Mouse (Mus musculus) liver, adult 2 months (tissue): ENCODE measurements around the gene Hes5. TPM values are rescaled to one million over a fixed set of nuclear protein-coding genes. Genes with fewer than 3 reads are reported as not detected.

Experiments used
- DNase-seq: peaks from one replicate; pipeline ENCODE4 v3.0.0-alpha.2; 2011; ENCODE audit warnings: low read depth, low spot score; ENCODE audit errors: extremely low read depth
- H3K27ac ChIP-seq: fragments of 200-500 bp; replicated peaks from 2 replicates; pipeline ENCODE4 v1.5.1; 2012; ENCODE audit warnings: low read depth, mild to moderate bottlenecking, control low read depth, inconsistent platforms, low read length; ENCODE audit not compliant: insufficient read depth
- H3K27me3 ChIP-seq: fragments of 200-500 bp; 2 replicates; pipeline ENCODE4 v1.6.1; 2012; ENCODE audit warnings: mild to moderate bottlenecking, moderate library complexity, low read length, inconsistent platforms; ENCODE audit not compliant: control insufficient read depth, insufficient read depth
- H3K36me3 ChIP-seq: fragments of 200-500 bp; 2 replicates; pipeline ENCODE4 v1.6.1; 2012; ENCODE audit warnings: low read length, inconsistent platforms; ENCODE audit not compliant: control insufficient read depth, insufficient read depth
- H3K4me1 ChIP-seq: fragments of 200-500 bp; 2 replicates; pipeline ENCODE4 v1.6.1; 2011; ENCODE audit warnings: low read length; ENCODE audit not compliant: control insufficient read depth, insufficient read depth
- H3K4me3 ChIP-seq: fragments of 200-500 bp; 2 replicates; pipeline ENCODE4 v1.5.1; 2011; ENCODE audit warnings: low read depth, mild to moderate bottlenecking, control low read depth, low read length, moderate library complexity; ENCODE audit not compliant: insufficient read depth
- H3K79me2 ChIP-seq: fragments of 200-500 bp; 2 replicates; pipeline ENCODE4 v1.6.1; 2012; ENCODE audit warnings: inconsistent platforms, mild to moderate bottlenecking, low read length, moderate library complexity; ENCODE audit not compliant: control insufficient read depth, insufficient read depth
- H3K9ac ChIP-seq: fragments of 200-500 bp; 2 replicates; pipeline ENCODE4 v1.6.1; 2012; ENCODE audit warnings: low read depth, mild to moderate bottlenecking, control low read depth, inconsistent platforms, low read length
- CTCF ChIP-seq: fragments of 200-500 bp; IDR thresholded peaks from 2 replicates; pipeline ENCODE4 v1.5.1; 2011; ENCODE audit warnings: low read depth, low read length, control low read depth
- POLR2A ChIP-seq: fragments of 200-500 bp; IDR thresholded peaks from 2 replicates; pipeline ENCODE4 v1.6.1; 2011; ENCODE audit warnings: low read length, control low read depth; ENCODE audit not compliant: insufficient read depth; ENCODE audit errors: extremely low read depth
- WGBS: fragments of 180-500 bp; shearing (Covaris S2); methylation state at CpG from one replicate; pipeline ENCODE4 v1.1.7; 2018; 5-methylcytosine and 5-hydroxymethylcytosine counted together
- polyA plus RNA-seq: library from polyadenylated mRNA; depleted of rRNA; stranded (reverse); fragments of >200 nt; gene quantifications from 2 replicates; pipeline ENCODE4 v1.2.3, GENCODE M21; 2012
- total RNA-seq: library from RNA; depleted of rRNA; stranded (reverse); fragments of >200 nt; gene quantifications from 2 replicates; pipeline ENCODE4 v1.2.3, GENCODE M21; 2014

The Hes5 gene
- total and polyA plus RNA-seq, 2 experiments = not detected

GRCm38 (mm10) chr4:154985151-154985777, 24.5 kb downstream of the Hes5 start:
- Histone ChIP-seq H3K9ac (no peak overlapping the region), H3K79me2 (no peaks in the 10 kb centered on the region), H3K36me3 (no peaks in the 10 kb centered on the region), H3K27me3 (no peaks in the 10 kb centered on the region), H3K4me1 (no peaks in the 10 kb centered on the region), H3K27ac (no peak overlapping the region), H3K4me3 (no peak overlapping the region)
- no peak for TF ChIP-seq POLR2A
- no peak for TF ChIP-seq CTCF
- WGBS = 90% methylated on average over 5 of the region's 5 CpGs
- DNase-seq = no peak

- Histone ChIP-seq H3K4me1 (no peaks in the 10 kb centered on the region), H3K79me2 (no peaks in the 10 kb centered on the region), H3K36me3 (no peaks in the 10 kb centered on the region), H3K9ac (no peak overlapping the region), H3K27ac (no peak overlapping the region), H3K27me3 (no peaks in the 10 kb centered on the region), H3K4me3 (no peak overlapping the region)
- 32% methylated on average over 17 of the region's 17 CpGs for WGBS
- no peak for TF ChIP-seq POLR2A
- TF ChIP-seq CTCF = peak; percentile 77
- DNase-seq = peak; percentile 12
Observed at GRCm38 (mm10) chr4:154986096-154986495, 25.4 kb downstream of the Hes5 start.

- Histone ChIP-seq H3K27ac (no peak overlapping the region), H3K79me2 (no peaks in the 10 kb centered on the region), H3K4me3 (no peak overlapping the region), H3K27me3 (no peaks in the 10 kb centered on the region), H3K36me3 (no peaks in the 10 kb centered on the region), H3K9ac (no peak overlapping the region), H3K4me1 (no peaks in the 10 kb centered on the region)
- no peak for TF ChIP-seq CTCF
- TF ChIP-seq POLR2A = no peak
- 77% methylated on average over 15 of the region's 15 CpGs for WGBS
- no peak for DNase-seq
Observed at GRCm38 (mm10) chr4:154986750-154987149, 26.0 kb downstream of the Hes5 start.

- Histone ChIP-seq H3K27ac (no peak overlapping the region), H3K27me3 (no peaks in the 10 kb centered on the region), H3K36me3 (no peaks in the 10 kb centered on the region), H3K4me3 (no peak overlapping the region), H3K4me1 (no peaks in the 10 kb centered on the region), H3K79me2 (no peaks in the 10 kb centered on the region), H3K9ac (no peak overlapping the region)
- no peak for DNase-seq
- TF ChIP-seq POLR2A (no peak), CTCF (no peak)
- 81% methylated on average over 4 of the region's 4 CpGs for WGBS
Observed at GRCm38 (mm10) chr4:154994876-154995275, 34.2 kb downstream of the Hes5 start.

GRCm38 (mm10) chr4:154996572-154997154, 35.9 kb downstream of the Hes5 start:
- no peaks in the 10 kb centered on the region for H3K36me3 ChIP-seq
- H3K79me2 ChIP-seq = no peaks in the 10 kb centered on the region
- no peaks in the 10 kb centered on the region for H3K27me3 ChIP-seq
- no peak for DNase-seq
- H3K27ac ChIP-seq = no peak overlapping the region
- no peaks in the 10 kb centered on the region for H3K4me1 ChIP-seq
- no peak for TF ChIP-seq CTCF
- TF ChIP-seq POLR2A = no peak
- H3K9ac ChIP-seq = no peak overlapping the region
- H3K4me3 ChIP-seq = no peak overlapping the region
- WGBS = 76% methylated on average over 8 of the region's 8 CpGs

GRCm38 (mm10) chr4:154999379-154999778, 38.7 kb downstream of the Hes5 start:
- no peak overlapping the region for H3K9ac ChIP-seq
- WGBS = 81% methylated on average over 5 of the region's 5 CpGs
- no peak for DNase-seq
- H3K79me2 ChIP-seq = no peaks in the 10 kb centered on the region
- H3K27ac ChIP-seq = no peak overlapping the region
- no peaks in the 10 kb centered on the region for H3K4me1 ChIP-seq
- TF ChIP-seq CTCF (no peak), POLR2A (no peak)
- no peak overlapping the region for H3K4me3 ChIP-seq
- no peaks in the 10 kb centered on the region for H3K27me3 ChIP-seq
- H3K36me3 ChIP-seq = no peaks in the 10 kb centered on the region
